Mouse (Mus musculus): ENCODE results near the gene Prl2c5. TPM values are rescaled to one million over a fixed set of nuclear protein-coding genes. Genes with fewer than 3 reads are reported as not detected.

The Prl2c5 gene
- not detected for polyA plus RNA-seq (2014; fragmentation: Illumina TruSeq; extraction: RNeasy Lipid Tissue Mini Kit (QIAGEN cat#74804); ENCODE audit: low read depth, low replicate concordance)

DNA sequence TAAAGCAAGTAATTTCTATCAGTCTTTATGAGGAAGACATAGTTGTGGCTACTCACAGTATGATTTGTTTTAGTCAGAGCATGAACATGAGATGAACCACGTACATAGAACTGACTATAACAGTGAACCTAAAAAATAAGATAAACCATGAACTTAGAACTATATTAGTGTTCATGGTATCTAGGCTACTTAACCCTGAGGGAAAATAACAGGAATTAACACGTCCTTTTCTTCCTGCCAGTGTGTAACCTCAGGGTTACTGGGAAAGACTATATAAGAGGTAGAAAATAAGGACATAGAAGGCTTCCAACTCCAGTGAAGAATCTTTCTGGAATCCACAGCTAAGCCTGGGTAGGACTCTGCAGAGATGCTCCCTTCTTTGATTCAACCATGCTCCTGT is at the start of gene Prl2c5:
Prl2c5 (plus strand) TSS at position 301 of the 400 bp plus-strand sequence.

Other genes with a start within 250 kb of the Prl2c5 start
- gene Prl2c2, start 177.3 kb upstream of the Prl2c5 start, polyA plus RNA-seq (2014; fragmentation: Illumina TruSeq; extraction: RNeasy Lipid Tissue Mini Kit (QIAGEN cat#74804); ENCODE audit: low read depth, low replicate concordance), result not detected
- gene Gpr137b, start 211.3 kb downstream of the Prl2c5 start, polyA plus RNA-seq (2014; fragmentation: Illumina TruSeq; extraction: RNeasy Lipid Tissue Mini Kit (QIAGEN cat#74804); ENCODE audit: low read depth, low replicate concordance), result 5.3 TPM

Measured in heart, adult 10 weeks (tissue).